Mouse (Mus musculus): ENCODE measurements around the gene Trpc4ap.

- TF ChIP-seq ZC3H11A (IDR thresholded peaks at IDR 0.05; ENCODE audit: borderline replicate concordance, low read depth, low read length) = no peak
- TF ChIP-seq ZNF384 (IDR thresholded peaks at IDR 0.05; ENCODE audit: low read depth, low read length) = no peak
- no peak for TF ChIP-seq HCFC1 (IDR thresholded peaks at IDR 0.05; ENCODE audit: borderline replicate concordance, insufficient read depth, low read length)
Observed at GRCm38 (mm10) chr2:155630590-155631416, 61.4 kb downstream of the Trpc4ap start.
